Mouse (Mus musculus) stomach, embryonic 16.5 days (tissue): ENCODE data around the gene Mt1. TPM values are rescaled to one million over a fixed set of nuclear protein-coding genes. Genes with fewer than 3 reads are reported as not detected.
"Not testable (repeated sequence)": the region's sequence is repeated elsewhere in the genome, so short reads cannot be mapped to it uniquely, and the experiment has no call there.

ENCODE experiments used
- ATAC-seq: fragments of 200-750 bp; cut with Nextera tagmentation; 2 replicates; pipeline ENCODE4 v1.8.0; 2017; ENCODE audit warnings: moderate number of reproducible peaks, moderate TSS enrichment; ENCODE audit not compliant: insufficient read depth, low FRiP score
- H3K27ac ChIP-seq: fragments of 300-500 bp; sonication (generic); 2 replicates; pipeline ENCODE4 v1.5.1; 2014; ENCODE audit warnings: low read length
- H3K27me3 ChIP-seq: fragments of 300-500 bp; sonication (generic); 2 replicates; pipeline ENCODE4 v1.6.1; 2014; ENCODE audit warnings: low read length, control low read depth, mixed read lengths; ENCODE audit not compliant: control insufficient read depth, insufficient read depth
- H3K36me3 ChIP-seq: fragments of 300-500 bp; sonication (generic); 2 replicates; pipeline ENCODE4 v1.6.1; 2014; ENCODE audit warnings: low read length; ENCODE audit not compliant: control insufficient read depth, insufficient read depth
- H3K4me1 ChIP-seq: fragments of 300-500 bp; sonication (generic); 2 replicates; pipeline ENCODE4 v1.6.1; 2014; ENCODE audit warnings: low read length, control low read depth, mixed read lengths; ENCODE audit not compliant: control insufficient read depth, insufficient read depth
- H3K4me2 ChIP-seq: fragments of 300-500 bp; sonication (generic); 2 replicates; pipeline ENCODE4 v1.6.1; 2014; ENCODE audit warnings: low read depth, low read length, mixed read lengths
- H3K4me3 ChIP-seq: fragments of 300-500 bp; sonication (generic); replicated peaks from 2 replicates; pipeline ENCODE4 v1.5.1; 2014; ENCODE audit warnings: mild to moderate bottlenecking, low read length
- H3K9ac ChIP-seq: fragments of 300-500 bp; sonication (generic); 2 replicates; pipeline ENCODE4 v1.6.1; 2014; ENCODE audit warnings: low read length
- H3K9me3 ChIP-seq: fragments of 300-500 bp; sonication (generic); replicated peaks from 2 replicates; pipeline ENCODE4 v1.6.1; 2016; ENCODE audit warnings: low read length, control low read depth; ENCODE audit not compliant: control insufficient read depth
- WGBS: fragments of 180-500 bp; shearing (Covaris S2); extraction: QIAGEN DNeasy Blood & Tissue Kit; methylation state at CpG from one replicate; pipeline ENCODE4 v1.1.7; 2014; 5-methylcytosine and 5-hydroxymethylcytosine counted together
- polyA plus RNA-seq: library from polyadenylated mRNA; unstranded; fragments of >200 nt; fragmentation: Nextera tagmentation; extraction: Ambion mirVana; gene quantifications from 2 replicates; pipeline ENCODE4 v1.2.1, GENCODE M21; 2015

Mt1 gene
- polyA plus RNA-seq: 1,904 and 1,931 TPM in 2 replicates

- Histone ChIP-seq H3K4me2 (peak within 1 kb of the TSS; percentile 89), H3K4me1 (peaks cover 20% of the 10 kb centered on the region; the same call in 1 of the 2 replicates), H3K27me3 (peaks cover 11% of the 10 kb centered on the region; the same call in 1 of the 2 replicates), H3K27ac (peak within 1 kb of the TSS; percentile 97), H3K9ac (peak within 1 kb of the TSS; percentile 82), H3K4me3 (peak within 1 kb of the TSS; percentile 65), H3K36me3 (no peaks in the 10 kb centered on the region), H3K9me3 (no peaks in the 10 kb centered on the region)
- under 1% methylated on average over 50 of the region's 50 CpGs for WGBS
- ATAC-seq: peak; percentile 92
Observed at GRCm38 (mm10) chr8:94178857-94179712, at the start of gene Mt1. Mt1 (plus strand) TSS chr8:94179082.

GRCm38 (mm10) chr8:94129133-94129789 is 49.6 kb upstream of the Mt1 start:
- no peaks in the 10 kb centered on the region for H3K9me3 ChIP-seq
- H3K36me3 ChIP-seq: no peaks in the 10 kb centered on the region
- H3K27me3 ChIP-seq: no peaks in the 10 kb centered on the region
- 87% methylated on average over 6 of the region's 6 CpGs for WGBS
- H3K4me1 ChIP-seq: no peaks in the 10 kb centered on the region
- H3K4me2 ChIP-seq: no peak overlapping the region
- no peak for ATAC-seq
- no peak overlapping the region for H3K9ac ChIP-seq
- H3K27ac ChIP-seq: no peak overlapping the region
- no peak overlapping the region for H3K4me3 ChIP-seq

- ATAC-seq: no peak
- no peak overlapping the region for H3K27ac ChIP-seq
- no peaks in the 10 kb centered on the region for H3K9me3 ChIP-seq
- no peaks in the 10 kb centered on the region for H3K4me1 ChIP-seq
- H3K4me2 ChIP-seq: no peak overlapping the region
- H3K9ac ChIP-seq: no peak overlapping the region
- H3K4me3 ChIP-seq: no peak overlapping the region
- WGBS: 88% methylated on average over 4 of the region's 4 CpGs
- H3K36me3 ChIP-seq: no peaks in the 10 kb centered on the region
- no peaks in the 10 kb centered on the region for H3K27me3 ChIP-seq
Observed at GRCm38 (mm10) chr8:94130126-94130525, 48.8 kb upstream of the Mt1 start.

- no peaks in the 10 kb centered on the region for H3K36me3 ChIP-seq
- no peak for ATAC-seq
- no peaks in the 10 kb centered on the region for H3K9me3 ChIP-seq
- 54% methylated on average over 5 of the region's 5 CpGs for WGBS
- no peak overlapping the region for H3K27ac ChIP-seq
- H3K4me1 ChIP-seq: no peaks in the 10 kb centered on the region
- no peak overlapping the region for H3K4me2 ChIP-seq
- H3K9ac ChIP-seq: no peak overlapping the region
- no peaks in the 10 kb centered on the region for H3K27me3 ChIP-seq
- no peak overlapping the region for H3K4me3 ChIP-seq
Observed at GRCm38 (mm10) chr8:94132096-94132495, 46.8 kb upstream of the Mt1 start.

GRCm38 (mm10) chr8:94134601-94135000 is 44.3 kb upstream of the Mt1 start:
- H3K36me3 ChIP-seq, H3K4me1 ChIP-seq, H3K27me3 ChIP-seq, H3K9ac ChIP-seq, H3K9me3 ChIP-seq, H3K27ac ChIP-seq, H3K4me3 ChIP-seq, H3K4me2 ChIP-seq: not testable (repeated sequence)
- ATAC-seq: 0 out of 2 replicates have a peak, but pooled peaks have one; percentile 18
- WGBS: 43% methylated on average over 3 of the region's 3 CpGs

GRCm38 (mm10) chr8:94135556-94135955 is 43.3 kb upstream of the Mt1 start:
- Histone ChIP-seq H3K4me2 (no peak overlapping the region), H3K9me3 (no peaks in the 10 kb centered on the region), H3K27ac (no peak overlapping the region), H3K9ac (no peak overlapping the region), H3K36me3 (no peaks in the 10 kb centered on the region), H3K4me1 (no peaks in the 10 kb centered on the region), H3K27me3 (no peaks in the 10 kb centered on the region), H3K4me3 (no peak overlapping the region)
- ATAC-seq: no peak
- WGBS: 91% methylated on average over 6 of the region's 6 CpGs

GRCm38 (mm10) chr8:94136192-94136591 is 42.7 kb upstream of the Mt1 start:
- H3K4me3 ChIP-seq: no peak overlapping the region
- H3K9me3 ChIP-seq: no peaks in the 10 kb centered on the region
- 62% methylated on average over 7 of the region's 7 CpGs for WGBS
- no peak overlapping the region for H3K4me2 ChIP-seq
- H3K36me3 ChIP-seq: no peaks in the 10 kb centered on the region
- no peaks in the 10 kb centered on the region for H3K27me3 ChIP-seq
- ATAC-seq: no peak
- no peaks in the 10 kb centered on the region for H3K4me1 ChIP-seq
- H3K27ac ChIP-seq: no peak overlapping the region
- H3K9ac ChIP-seq: no peak overlapping the region

GRCm38 (mm10) chr8:94136933-94137332 is 41.9 kb upstream of the Mt1 start, which contains the start of gene Mt4:
Mt4 (plus strand) TSS chr8:94137197.
- H3K4me1 ChIP-seq: no peaks in the 10 kb centered on the region
- H3K4me2 ChIP-seq: no peak within 1 kb of the TSS
- peak; percentile 21; the same call in 1 of the 2 replicates for ATAC-seq
- H3K9me3 ChIP-seq: no peaks in the 10 kb centered on the region
- H3K9ac ChIP-seq: no peak within 1 kb of the TSS
- no peaks in the 10 kb centered on the region for H3K27me3 ChIP-seq
- WGBS: 31% methylated on average over 6 of the region's 6 CpGs
- H3K4me3 ChIP-seq: no peak within 1 kb of the TSS
- no peak within 1 kb of the TSS for H3K27ac ChIP-seq
- no peaks in the 10 kb centered on the region for H3K36me3 ChIP-seq

GRCm38 (mm10) chr8:94140266-94140795 is 38.6 kb upstream of the Mt1 start:
- no peaks in the 10 kb centered on the region for H3K27me3 ChIP-seq
- no peaks in the 10 kb centered on the region for H3K36me3 ChIP-seq
- no peaks in the 10 kb centered on the region for H3K9me3 ChIP-seq
- no peak for ATAC-seq
- no peak overlapping the region for H3K4me3 ChIP-seq
- no peak overlapping the region for H3K4me2 ChIP-seq
- no peaks in the 10 kb centered on the region for H3K4me1 ChIP-seq
- 75% methylated on average over 4 of the region's 4 CpGs for whole genome bisulfite sequencing
- no peak overlapping the region for H3K27ac ChIP-seq
- H3K9ac ChIP-seq: no peak overlapping the region
